Comparison of ENCODE assay signal across 16 mouse cellular contexts in the genomic region with DNA sequence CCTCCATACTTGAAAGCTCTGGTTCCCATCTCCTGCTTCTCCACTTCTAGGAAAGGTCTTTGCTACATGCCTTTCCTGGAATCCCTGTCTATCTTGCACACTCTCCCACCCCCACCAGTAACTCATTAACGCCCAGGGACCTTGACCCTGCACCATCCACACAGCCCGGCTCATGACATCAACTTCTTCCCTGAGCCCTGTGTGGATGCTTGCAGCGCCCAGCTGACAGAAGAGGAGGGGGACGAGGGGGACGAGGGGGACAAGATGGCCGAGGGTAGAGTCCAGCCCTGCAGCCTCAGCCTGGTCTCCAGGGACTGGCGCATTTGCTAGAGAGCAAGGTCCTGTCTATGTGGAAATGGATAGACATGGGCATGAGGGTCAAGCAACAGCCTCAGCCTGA. TPM values are rescaled to one million over a fixed set of nuclear protein-coding genes. Genes with fewer than 3 reads are reported as not detected.
DNase-seq lines count a peak whose midpoint lies in the region; ATAC-seq lines count a peak whose summit lies in the region.
"Had no signal": no experiment of that assay in that cellular context is flagged by ENCODE, and none has a peak within 500 bp of the region (broad histone marks: within the 10 kb centered on the region; RNA-seq: fewer than 3 reads in every experiment).

No protein-coding gene starts in this region.

- peak overlapping the region; percentile 28 for H3K4me2 ChIP-seq in intestine, embryonic 14.5 days (ENCODE audit: low read length)
- H3K4me2 ChIP-seq in kidney, embryonic 16.5 days (replicated peaks; ENCODE audit: low read depth, low read length): 0 out of 2 replicates have a peak overlapping the region, but pooled peaks have one; percentile 7
- H3K4me2 ChIP-seq in liver, embryonic 15.5 days: peak overlapping the region; percentile 23; the same call in 1 of the 2 replicates
- H3K4me2 ChIP-seq: embryonic facial prominence, embryonic 15.5 days; limb, embryonic 12.5 days had no signal

- ATAC-seq in intestine, embryonic 14.5 days (replicated peaks; ENCODE audit: low FRiP score, low TSS enrichment, low read depth): peak; percentile 71
- ATAC-seq in kidney, embryonic 16.5 days (ENCODE audit: low FRiP score, low TSS enrichment): peak; percentile 88
- ATAC-seq in liver, embryonic 15.5 days (ENCODE audit: insufficient read depth): peak; percentile 70

- H3K4me3 ChIP-seq in intestine, embryonic 14.5 days (ENCODE audit: low read depth, low read length): no peak overlapping the region
- H3K4me3 ChIP-seq in kidney, embryonic 16.5 days (ENCODE audit: low read length): peak overlapping the region; percentile 24; the same call in 1 of the 2 replicates
- H3K4me3 ChIP-seq in liver, embryonic 15.5 days (replicated peaks): peak overlapping the region; percentile 49
- H3K4me3 ChIP-seq: embryonic facial prominence, embryonic 15.5 days; heart, embryonic 10.5 days; hindbrain, embryonic 10.5 days; limb, embryonic 12.5 days had no signal

- 0 out of 2 replicates have a peak, but pooled peaks cover 8% of the 10 kb centered on the region for H3K4me1 ChIP-seq in intestine, embryonic 14.5 days (replicated peaks; ENCODE audit: control insufficient read depth, insufficient read depth, low read length)
- 0 out of 2 replicates have a peak, but pooled peaks cover 5% of the 10 kb centered on the region for H3K4me1 ChIP-seq in kidney, embryonic 16.5 days (ENCODE audit: insufficient read depth, low read length)
- peaks cover 27% of the 10 kb centered on the region for H3K4me1 ChIP-seq in liver, embryonic 15.5 days (replicated peaks)
- H3K4me1 ChIP-seq: embryonic facial prominence, embryonic 15.5 days; hindbrain, embryonic 10.5 days; limb, embryonic 12.5 days had no signal

- peaks cover 33% of the 10 kb centered on the region for H3K36me3 ChIP-seq in intestine, embryonic 14.5 days (ENCODE audit: control insufficient read depth, insufficient read depth, low read length)
- H3K36me3 ChIP-seq in kidney, embryonic 16.5 days (ENCODE audit: insufficient read depth, low read length): peaks cover 37% of the 10 kb centered on the region
- peaks cover 37% of the 10 kb centered on the region for H3K36me3 ChIP-seq in liver, embryonic 15.5 days (replicated peaks)

- H3K9me3 ChIP-seq in intestine, embryonic 14.5 days (ENCODE audit: control insufficient read depth, low read length): no peaks in the 10 kb centered on the region
- H3K9me3 ChIP-seq in kidney, embryonic 16.5 days (ENCODE audit: low read length): no peaks in the 10 kb centered on the region
- no peaks in the 10 kb centered on the region for H3K9me3 ChIP-seq in liver, embryonic 15.5 days (replicated peaks)
- H3K9me3 ChIP-seq: embryonic facial prominence, embryonic 15.5 days; G1E; heart, embryonic 10.5 days; hindbrain, embryonic 10.5 days; limb, embryonic 12.5 days had no signal

- H3K27me3 ChIP-seq in intestine, embryonic 14.5 days (replicated peaks; ENCODE audit: control insufficient read depth, insufficient read depth, low read length): no peaks in the 10 kb centered on the region
- H3K27me3 ChIP-seq in kidney, embryonic 16.5 days (ENCODE audit: insufficient read depth, low read length): no peaks in the 10 kb centered on the region
- no peaks in the 10 kb centered on the region for H3K27me3 ChIP-seq in liver, embryonic 15.5 days
- H3K27me3 ChIP-seq: embryonic facial prominence, embryonic 15.5 days had no signal

- peak; percentile 45 for DNase-seq in adrenal gland, postnatal 14 days
- DNase-seq in adrenal gland, postnatal 4 days (ENCODE audit: low spot score in 2 of 2): no peak
- peak; percentile 66 for DNase-seq in intestine, embryonic 14.5 days (ENCODE audit: low spot score)
- no peak for DNase-seq in cerebellum, adult 11 months
- no peak for DNase-seq in right cerebral cortex, postnatal 10 days (ENCODE audit: low spot score in 2 of 2)
- no peak for DNase-seq in B cell, adult 2 months
- DNase-seq: cerebellum, adult 8-10 months had no signal

- H3K27ac ChIP-seq in intestine, embryonic 14.5 days (ENCODE audit: low read depth): peak overlapping the region; percentile 16
- peak overlapping the region; percentile 72 for H3K27ac ChIP-seq in kidney, embryonic 16.5 days (ENCODE audit: low read length)
- H3K27ac ChIP-seq in liver, embryonic 15.5 days (replicated peaks): peak overlapping the region; percentile 67
- H3K27ac ChIP-seq: embryonic facial prominence, embryonic 15.5 days; heart, embryonic 10.5 days; hindbrain, embryonic 10.5 days; limb, embryonic 12.5 days had no signal

- no peak overlapping the region for H3K9ac ChIP-seq in intestine, embryonic 14.5 days (ENCODE audit: low read length)
- H3K9ac ChIP-seq in kidney, embryonic 16.5 days (replicated peaks; ENCODE audit: low read length): no peak overlapping the region
- H3K9ac ChIP-seq in liver, embryonic 15.5 days: no peak overlapping the region
- H3K9ac ChIP-seq: embryonic facial prominence, embryonic 15.5 days; limb, embryonic 12.5 days had no signal

- WGBS in intestine, embryonic 14.5 days: 39% methylated on average over 7 of the region's 7 CpGs
- 40% methylated on average over 7 of the region's 7 CpGs for WGBS in kidney, embryonic 16.5 days
- WGBS in liver, embryonic 15.5 days (ENCODE audit: insufficient replicate concordance): 51% methylated on average over 7 of the region's 7 CpGs

RNA-seq across cellular contexts. Expression of gene C3, which starts 5.1 kb away (rescaled TPM):
- total RNA-seq in adrenal gland, postnatal 14 days (2021): 181 and 603 TPM in 2 replicates
- 100 to 1,000 TPM in 1 of 2 experiments, 10 to 100 TPM in 1; 60.7 to 452 TPM for total RNA-seq in adrenal gland, postnatal 4 days (2021)
- polyA plus RNA-seq in intestine, embryonic 14.5 days (2014; fragmentation: Nextera tagmentation; extraction: Ambion mirVana): 0.66 and 0.70 TPM in 2 replicates
- polyA plus RNA-seq in kidney, embryonic 16.5 days (2015; fragmentation: Nextera tagmentation; extraction: Ambion mirVana): 1.1 and 2.4 TPM in 2 replicates
- polyA plus RNA-seq in liver, embryonic 15.5 days (2015; fragmentation: Nextera tagmentation; extraction: Ambion mirVana): 369 and 468 TPM in 2 replicates

RNA-seq across cellular contexts. Expression of gene Gpr108, which starts 15.2 kb away (rescaled TPM):
- total RNA-seq in adrenal gland, postnatal 14 days (2021): 54.2 and 56.4 TPM in 2 replicates
- 10 to 100 TPM; 50.3 to 52.5 TPM for total RNA-seq in adrenal gland, postnatal 4 days (2021)
- polyA plus RNA-seq in intestine, embryonic 14.5 days (2014; fragmentation: Nextera tagmentation; extraction: Ambion mirVana): 34.1 and 37.1 TPM in 2 replicates
- 39.0 and 42.8 TPM in 2 replicates for polyA plus RNA-seq in kidney, embryonic 16.5 days (2015; fragmentation: Nextera tagmentation; extraction: Ambion mirVana)
- 11.9 and 12.0 TPM in 2 replicates for polyA plus RNA-seq in liver, embryonic 15.5 days (2015; fragmentation: Nextera tagmentation; extraction: Ambion mirVana)

RNA-seq across cellular contexts. Expression of gene Trip10, which starts 16.2 kb away (rescaled TPM):
- 38.5 and 45.1 TPM in 2 replicates for total RNA-seq in adrenal gland, postnatal 14 days (2021)
- total RNA-seq in adrenal gland, postnatal 4 days (2021): 10 to 100 TPM; 52.1 to 58.4 TPM
- polyA plus RNA-seq in intestine, embryonic 14.5 days (2014; fragmentation: Nextera tagmentation; extraction: Ambion mirVana): 40.5 and 41.6 TPM in 2 replicates
- 52.6 and 55.0 TPM in 2 replicates for polyA plus RNA-seq in kidney, embryonic 16.5 days (2015; fragmentation: Nextera tagmentation; extraction: Ambion mirVana)
- polyA plus RNA-seq in liver, embryonic 15.5 days (2015; fragmentation: Nextera tagmentation; extraction: Ambion mirVana): 8.1 and 9.8 TPM in 2 replicates

RNA-seq across cellular contexts. Expression of gene Tnfsf14, which starts 39.1 kb away (rescaled TPM):
- 0.19 and 0.53 TPM in 2 replicates for total RNA-seq in adrenal gland, postnatal 14 days (2021)
- total RNA-seq in adrenal gland, postnatal 4 days (2021): under 1 TPM in 1 of 2 experiments, not detected in 1; 0.28 TPM
- 0.19 TPM in 1 of 2 replicates, not detected in the other for polyA plus RNA-seq in intestine, embryonic 14.5 days (2014; fragmentation: Nextera tagmentation; extraction: Ambion mirVana)
- 0.09 and 0.19 TPM in 2 replicates for polyA plus RNA-seq in kidney, embryonic 16.5 days (2015; fragmentation: Nextera tagmentation; extraction: Ambion mirVana)
- 1.3 and 1.4 TPM in 2 replicates for polyA plus RNA-seq in liver, embryonic 15.5 days (2015; fragmentation: Nextera tagmentation; extraction: Ambion mirVana)
- total RNA-seq: layer of hippocampus, postnatal 10 days had no signal
- polyA plus RNA-seq: frontal cortex, adult 2 months had no signal

RNA-seq across cellular contexts. Expression of gene Vav1, which starts 45.9 kb away (rescaled TPM):
- total RNA-seq in adrenal gland, postnatal 14 days (2021): 2.8 and 9.7 TPM in 2 replicates
- 1 to 10 TPM; 2.7 to 3.3 TPM for total RNA-seq in adrenal gland, postnatal 4 days (2021)
- 2.1 and 3.8 TPM in 2 replicates for polyA plus RNA-seq in intestine, embryonic 14.5 days (2014; fragmentation: Nextera tagmentation; extraction: Ambion mirVana)
- polyA plus RNA-seq in kidney, embryonic 16.5 days (2015; fragmentation: Nextera tagmentation; extraction: Ambion mirVana): 1.4 and 2.0 TPM in 2 replicates
- polyA plus RNA-seq in liver, embryonic 15.5 days (2015; fragmentation: Nextera tagmentation; extraction: Ambion mirVana): 13.8 and 14.5 TPM in 2 replicates

Comparison
In these comparisons a context has a peak if more than half of its experiments do, and no peak if none do; other contexts are left out.
1. DNase-seq: peak in adrenal gland, postnatal 14 days (single experiment) and intestine, embryonic 14.5 days (single experiment); none in adrenal gland, postnatal 4 days (0 of 2), cerebellum, adult 11 months (single experiment), right cerebral cortex, postnatal 10 days (0 of 2) and B cell, adult 2 months (0 of 2).
2. H3K27ac ChIP-seq: peak in every context shown above with its lines; median percentile 72 in kidney, embryonic 16.5 days; 67 in liver, embryonic 15.5 days; 16 in intestine, embryonic 14.5 days.
3. RNA of gene C3, which starts 5.1 kb away (polyA plus RNA-seq): 369 to 468 TPM in liver, embryonic 15.5 days; 1.1 to 2.4 TPM in kidney, embryonic 16.5 days and 0.66 to 0.70 TPM in intestine, embryonic 14.5 days; every median in the first group is over 100 times any median in the second.
4. Peak in every context shown above with its lines, with median percentiles within 50 percentile points of each other: ATAC-seq and H3K4me2 ChIP-seq.